Mouse (Mus musculus) heart, postnatal 0 days (tissue): ENCODE measurements around the gene Erp27.

Experiments
- CTCF ChIP-seq: IDR thresholded peaks from 2 replicates; pipeline ENCODE4 v1.5.1; 2016; ENCODE audit warnings: antibody characterized with exemption, control low read depth, low read depth
- EP300 ChIP-seq: IDR thresholded peaks from 2 replicates; pipeline ENCODE4 v1.6.1; 2016; ENCODE audit warnings: antibody characterized with exemption, low read depth

GRCm38 (mm10) chr6:136915721-136916395 lies 6.1 kb downstream of the Erp27 start:
- TF ChIP-seq CTCF (no peak), EP300 (no peak)
